Mouse (Mus musculus): ENCODE measurements around the gene Tmem217.
"Not testable (repeated sequence)": the region's sequence is repeated elsewhere in the genome, so short reads cannot be mapped to it uniquely, and the experiment has no call there.

DNA sequence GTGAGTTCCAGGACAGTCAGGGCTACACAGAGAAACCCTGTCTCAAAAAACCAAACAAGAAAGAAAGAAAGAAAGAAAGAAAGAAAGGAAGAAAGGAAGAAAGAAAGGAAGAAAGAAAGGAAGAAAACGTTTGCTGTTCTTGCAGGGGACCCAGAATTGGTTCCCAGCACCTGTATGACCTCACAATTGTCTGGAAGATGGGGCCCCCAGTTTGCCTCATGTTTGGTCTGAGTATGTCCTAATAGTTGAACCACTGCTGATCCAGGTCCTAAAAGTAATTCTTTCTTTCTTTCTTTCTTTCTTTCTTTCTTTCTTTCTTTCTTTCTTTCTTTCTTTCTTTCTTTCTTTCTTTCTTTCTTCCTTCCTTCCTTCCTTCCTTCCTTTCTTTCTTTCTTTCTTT is 54.7 kb downstream of the Tmem217 start:
- TF ChIP-seq CTCF (IDR thresholded peaks at IDR 0.05; ENCODE audit: control insufficient read depth, insufficient read depth, insufficient read length); MAX (IDR thresholded peaks at IDR 0.05); USF1 (IDR thresholded peaks at IDR 0.05; ENCODE audit: low read depth); MYOD1 (IDR thresholded peaks at IDR 0.05; ENCODE audit: control insufficient read depth, insufficient read length, low read depth); FOSL1 (IDR thresholded peaks at IDR 0.05; ENCODE audit: insufficient read depth, low read length, poor library complexity, severe bottlenecking); MYOG (IDR thresholded peaks at IDR 0.05; ENCODE audit: control insufficient read depth, extremely low read depth, insufficient read length): not testable (repeated sequence)
